Mouse (Mus musculus) CH12.LX (cell line): Measurements from ENCODE around the gene Trio.

Experiments
- CHD1 ChIP-seq: IDR thresholded peaks from 2 replicates; pipeline ENCODE4 v1.6.1; 2012; ENCODE audit warnings: low read depth, low read length, improper control_type of control experiment, inconsistent platforms
- CHD2 ChIP-seq: IDR thresholded peaks from 2 replicates; pipeline ENCODE4 v1.6.1; 2011; ENCODE audit warnings: low read length, improper control_type of control experiment
- EP300 ChIP-seq: IDR thresholded peaks from 2 replicates; pipeline ENCODE4 v1.6.1; 2011; ENCODE audit warnings: low read length, improper control_type of control experiment
- MAZ ChIP-seq: IDR thresholded peaks from 2 replicates; pipeline ENCODE4 v1.6.1; 2012; ENCODE audit warnings: low read depth, mild to moderate bottlenecking, inconsistent platforms, low read length, improper control_type of control experiment, moderate library complexity
- POLR2A ChIP-seq: IDR thresholded peaks from 2 replicates; pipeline ENCODE4 v1.6.1; 2011; ENCODE audit warnings: low read depth, mild to moderate bottlenecking, improper control_type of control experiment, low read length
- ZMIZ1 ChIP-seq: IDR thresholded peaks from 2 replicates; pipeline ENCODE4 v1.6.1; 2012; ENCODE audit warnings: low read depth, mild to moderate bottlenecking, inconsistent platforms, low read length, improper control_type of control experiment

DNA sequence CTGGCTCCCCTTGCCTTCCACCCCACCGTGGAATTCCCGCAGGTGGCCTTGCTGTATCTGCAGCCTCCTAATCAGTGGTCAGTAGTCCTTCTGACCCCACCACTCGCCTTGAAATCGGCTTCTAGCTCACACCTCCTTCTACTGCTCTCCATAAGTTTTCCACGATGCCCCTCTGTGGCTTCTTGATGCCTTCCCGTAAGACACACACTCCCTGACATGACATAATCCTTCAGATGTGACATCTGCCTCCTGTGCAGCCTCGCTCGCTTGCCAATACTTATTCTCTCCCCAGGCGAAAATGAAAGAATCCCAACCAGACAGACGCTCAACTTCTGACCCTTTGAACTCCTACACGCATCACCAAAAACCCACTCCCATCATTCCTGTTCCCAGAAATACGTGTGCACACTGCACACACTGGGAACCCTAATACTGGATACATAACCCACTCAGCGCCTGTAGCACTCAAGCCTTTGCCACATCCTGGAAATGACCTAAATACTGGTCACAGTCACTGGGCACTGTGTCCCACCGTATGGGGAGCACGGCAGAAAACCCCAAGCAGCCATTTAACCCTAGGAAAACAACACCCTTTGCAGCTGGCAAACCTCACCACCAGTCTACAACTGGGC, 100.5 kb downstream of the Trio start:
- TF ChIP-seq EP300 (no peak), CHD2 (no peak), POLR2A (no peak), CHD1 (no peak), MAZ (no peak), ZMIZ1 (no peak)
